Mouse (Mus musculus): Measurements from ENCODE around the gene Zc3hav1l.

GRCm38 (mm10) chr6:38242833-38243232, 56.2 kb downstream of the Zc3hav1l start:
- TF ChIP-seq CTCF (IDR thresholded peaks at IDR 0.05; ENCODE audit: low read depth, low read length) (no peak), GATA2 (IDR thresholded peaks at IDR 0.05; ENCODE audit: borderline replicate concordance, low read depth, low read length) (no peak), TAL1 (conservative IDR thresholded peaks at IDR 0.05; ENCODE audit: low read depth, low read length) (no peak), POLR2AphosphoS5 (IDR thresholded peaks at IDR 0.05; ENCODE audit: insufficient replicate concordance, low read depth, low read length) (no peak), GATA1 (IDR thresholded peaks at IDR 0.05; ENCODE audit: borderline replicate concordance, low read length) (no peak)
